Mouse (Mus musculus) forebrain, embryonic 13.5 days (tissue): ENCODE measurements at regions not wholly inside any gene's neighbourhood (a gene's known extent, or its start where the extent isn't known, plus 50 kb on each side); places are given as distances from the start of the nearest gene placed in this dataset.
"Not testable (repeated sequence)": the region's sequence is repeated elsewhere in the genome, so short reads cannot be mapped to it uniquely, and the experiment has no call there.

ENCODE experiments used
- ATAC-seq: fragments of 200-750 bp; cut with Nextera tagmentation; 2 replicates; pipeline ENCODE4 v1.8.0; 2017
- H3K27ac ChIP-seq: fragments of 300-500 bp; sonication (generic); 2 replicates; pipeline ENCODE4 v1.5.1; 2015; ENCODE audit warnings: inconsistent platforms, mild to moderate bottlenecking, moderate library complexity
- H3K27me3 ChIP-seq: fragments of 300-500 bp; sonication (generic); 2 replicates; pipeline ENCODE4 v1.6.1; 2015; ENCODE audit warnings: mild to moderate bottlenecking, inconsistent platforms
- H3K36me3 ChIP-seq: fragments of 300-500 bp; sonication (generic); 2 replicates; pipeline ENCODE4 v1.6.1; 2015; ENCODE audit warnings: mild to moderate bottlenecking, inconsistent platforms; ENCODE audit not compliant: poor library complexity, severe bottlenecking
- H3K4me1 ChIP-seq: fragments of 300-500 bp; sonication (generic); 2 replicates; pipeline ENCODE4 v1.6.1; 2015; ENCODE audit warnings: inconsistent platforms
- H3K4me2 ChIP-seq: fragments of 300-500 bp; sonication (generic); 2 replicates; pipeline ENCODE4 v1.6.1; 2015; ENCODE audit warnings: inconsistent platforms, mild to moderate bottlenecking, moderate library complexity
- H3K4me3 ChIP-seq: fragments of 300-500 bp; sonication (generic); 2 replicates; pipeline ENCODE4 v1.5.1; 2015; ENCODE audit warnings: mild to moderate bottlenecking, inconsistent platforms
- H3K9ac ChIP-seq: fragments of 300-500 bp; sonication (generic); 2 replicates; pipeline ENCODE4 v1.6.1; 2015; ENCODE audit warnings: mild to moderate bottlenecking, inconsistent platforms
- H3K9me3 ChIP-seq: fragments of 300-500 bp; sonication (generic); replicated peaks from 2 replicates; pipeline ENCODE4 v1.6.1; 2016; ENCODE audit warnings: inconsistent platforms
- WGBS: fragments of 180-500 bp; shearing (Covaris S2); methylation state at CpG from one replicate; pipeline ENCODE4 v1.1.7; 2015; 5-methylcytosine and 5-hydroxymethylcytosine counted together

- no peak overlapping the region; the same call in 1 of the 2 replicates for H3K27ac ChIP-seq
- no peaks in the 10 kb centered on the region for H3K27me3 ChIP-seq
- H3K36me3 ChIP-seq: no peaks in the 10 kb centered on the region
- WGBS: 25% methylated on average over 3 of the region's 3 CpGs
- H3K4me2 ChIP-seq: no peak overlapping the region
- H3K9ac ChIP-seq: no peak overlapping the region
- H3K4me1 ChIP-seq: peaks cover 12% of the 10 kb centered on the region
- H3K9me3 ChIP-seq: peaks cover 5% of the 10 kb centered on the region; the same call in 1 of the 2 replicates
- ATAC-seq: no peak
- H3K4me3 ChIP-seq: no peak overlapping the region
These were observed 311.7 kb downstream of the Tox3 start for GRCm38 (mm10) chr8:90036436-90036835.

GRCm38 (mm10) chr8:90032572-90032971 lies 315.6 kb downstream of the Tox3 start:
- Histone ChIP-seq H3K4me2 (no peak overlapping the region), H3K9me3 (no peaks in the 10 kb centered on the region), H3K27ac (no peak overlapping the region), H3K4me1 (peaks cover 12% of the 10 kb centered on the region), H3K9ac (no peak overlapping the region), H3K4me3 (no peak overlapping the region), H3K36me3 (no peaks in the 10 kb centered on the region), H3K27me3 (no peaks in the 10 kb centered on the region)
- no peak for ATAC-seq
- WGBS: 88% methylated on average over 4 of the region's 4 CpGs

GRCm38 (mm10) chr8:90031220-90031619 lies 316.9 kb downstream of the Tox3 start:
- Histone ChIP-seq H3K9me3 (no peaks in the 10 kb centered on the region), H3K4me2 (no peak overlapping the region), H3K27ac (no peak overlapping the region), H3K9ac (no peak overlapping the region), H3K36me3 (no peaks in the 10 kb centered on the region), H3K4me3 (no peak overlapping the region), H3K4me1 (peaks cover 3% of the 10 kb centered on the region), H3K27me3 (no peaks in the 10 kb centered on the region)
- no peak for ATAC-seq
- 8% methylated on average over 1 of the region's 1 CpGs for WGBS

GRCm38 (mm10) chr8:90017958-90018357 lies 330.2 kb downstream of the Tox3 start:
- WGBS: 74% methylated on average over 1 of the region's 1 CpGs
- H3K27me3 ChIP-seq, H3K27ac ChIP-seq, H3K4me3 ChIP-seq, H3K4me2 ChIP-seq, H3K9me3 ChIP-seq, H3K36me3 ChIP-seq, ATAC-seq, H3K4me1 ChIP-seq, H3K9ac ChIP-seq: not testable (repeated sequence)

- ATAC-seq: no peak
- Histone ChIP-seq H3K4me1 (0 out of 2 replicates have a peak, but pooled peaks cover under 1% of the 10 kb centered on the region), H3K27me3 (no peaks in the 10 kb centered on the region), H3K9me3 (no peaks in the 10 kb centered on the region), H3K36me3 (no peaks in the 10 kb centered on the region), H3K4me3 (no peak overlapping the region), H3K27ac (no peak overlapping the region), H3K9ac (no peak overlapping the region), H3K4me2 (no peak overlapping the region)
- 77% methylated on average over 2 of the region's 2 CpGs for WGBS
These were observed 334.4 kb downstream of the Tox3 start for GRCm38 (mm10) chr8:90013755-90014154.

- 84% methylated on average over 6 of the region's 6 CpGs for WGBS
- no peaks in the 10 kb centered on the region for H3K36me3 ChIP-seq
- no peaks in the 10 kb centered on the region for H3K27me3 ChIP-seq
- no peak for ATAC-seq
- no peak overlapping the region for H3K4me2 ChIP-seq
- H3K4me1 ChIP-seq: 0 out of 2 replicates have a peak, but pooled peaks cover 3% of the 10 kb centered on the region
- H3K9ac ChIP-seq: no peak overlapping the region
- H3K4me3 ChIP-seq: no peak overlapping the region
- H3K9me3 ChIP-seq: no peaks in the 10 kb centered on the region
- no peak overlapping the region for H3K27ac ChIP-seq
These were observed 336.3 kb downstream of the Tox3 start for GRCm38 (mm10) chr8:90011682-90012409.

GRCm38 (mm10) chr8:90009431-90009830 lies 338.7 kb downstream of the Tox3 start:
- Histone ChIP-seq H3K27ac (no peak overlapping the region), H3K9ac (no peak overlapping the region), H3K9me3 (no peaks in the 10 kb centered on the region), H3K36me3 (no peaks in the 10 kb centered on the region), H3K4me2 (no peak overlapping the region), H3K4me1 (0 out of 2 replicates have a peak, but pooled peaks cover 3% of the 10 kb centered on the region), H3K4me3 (no peak overlapping the region), H3K27me3 (no peaks in the 10 kb centered on the region)
- ATAC-seq: no peak
- WGBS: 97% methylated on average over 1 of the region's 1 CpGs

GRCm38 (mm10) chr8:90000899-90001640 lies 347.1 kb downstream of the Tox3 start:
- Histone ChIP-seq H3K27ac (no peak overlapping the region; the same call in 1 of the 2 replicates), H3K9ac (no peak overlapping the region), H3K4me2 (no peak overlapping the region), H3K27me3 (no peaks in the 10 kb centered on the region), H3K4me3 (no peak overlapping the region), H3K4me1 (peaks cover 9% of the 10 kb centered on the region), H3K36me3 (no peaks in the 10 kb centered on the region), H3K9me3 (no peaks in the 10 kb centered on the region)
- WGBS: 20% methylated on average over 15 of the region's 15 CpGs
- no peak for ATAC-seq

- no peaks in the 10 kb centered on the region for H3K36me3 ChIP-seq
- no peak overlapping the region for H3K4me3 ChIP-seq
- no peak overlapping the region for H3K27ac ChIP-seq
- no peak for ATAC-seq
- 89% methylated on average over 4 of the region's 4 CpGs for WGBS
- no peaks in the 10 kb centered on the region for H3K27me3 ChIP-seq
- H3K9me3 ChIP-seq: no peaks in the 10 kb centered on the region
- H3K9ac ChIP-seq: no peak overlapping the region
- H3K4me1 ChIP-seq: no peaks in the 10 kb centered on the region
- H3K4me2 ChIP-seq: no peak overlapping the region
These were observed 354.4 kb downstream of the Tox3 start for GRCm38 (mm10) chr8:89993743-89994142.

GRCm38 (mm10) chr8:89983859-89984258 lies 364.3 kb downstream of the Tox3 start:
- no peak overlapping the region for H3K27ac ChIP-seq
- WGBS: 93% methylated on average over 2 of the region's 2 CpGs
- no peak overlapping the region for H3K4me2 ChIP-seq
- H3K4me3 ChIP-seq: no peak overlapping the region
- no peak overlapping the region for H3K9ac ChIP-seq
- H3K27me3 ChIP-seq: no peaks in the 10 kb centered on the region
- no peaks in the 10 kb centered on the region for H3K9me3 ChIP-seq
- no peaks in the 10 kb centered on the region for H3K4me1 ChIP-seq
- no peaks in the 10 kb centered on the region for H3K36me3 ChIP-seq
- no peak for ATAC-seq

GRCm38 (mm10) chr8:89982551-89982950 lies 365.6 kb downstream of the Tox3 start:
- ATAC-seq: no peak
- Histone ChIP-seq H3K27me3 (no peaks in the 10 kb centered on the region), H3K9me3 (no peaks in the 10 kb centered on the region), H3K4me2 (no peak overlapping the region), H3K36me3 (no peaks in the 10 kb centered on the region), H3K27ac (no peak overlapping the region), H3K4me3 (no peak overlapping the region), H3K9ac (no peak overlapping the region), H3K4me1 (no peaks in the 10 kb centered on the region)
- 61% methylated on average over 2 of the region's 2 CpGs for WGBS

GRCm38 (mm10) chr8:89981320-89981719 lies 366.8 kb downstream of the Tox3 start:
- Histone ChIP-seq H3K27ac (no peak overlapping the region), H3K9me3 (no peaks in the 10 kb centered on the region), H3K4me3 (no peak overlapping the region), H3K36me3 (no peaks in the 10 kb centered on the region), H3K9ac (no peak overlapping the region), H3K27me3 (no peaks in the 10 kb centered on the region), H3K4me1 (no peaks in the 10 kb centered on the region), H3K4me2 (no peak overlapping the region)
- WGBS: 84% methylated on average over 2 of the region's 2 CpGs
- ATAC-seq: no peak
